Mouse (Mus musculus) MEL (cell line): ENCODE data around the gene Gpm6b. TPM values are rescaled to one million over a fixed set of nuclear protein-coding genes. Genes with fewer than 3 reads are reported as not detected.

Experiments used
- DNase-seq: peaks from one replicate; pipeline ENCODE4 v3.0.0; 2011; ENCODE audit warnings: low read depth, low spot score
- H3K27ac ChIP-seq: 2 replicates; pipeline ENCODE4 v1.5.1; 2012; ENCODE audit warnings: low read depth, mild to moderate bottlenecking, control low read depth, low read length, moderate library complexity; ENCODE audit not compliant: control insufficient read depth
- H3K27me3 ChIP-seq, 2 experiments: fragments of 150-350 bp in 1 of 2; sonication (generic) in 1 of 2; 2 replicates each; pipeline ENCODE4 v1.6.1; 2012; ENCODE audit warnings: low read length in 2 of 2, mild to moderate bottlenecking in 2 of 2, improper control_type of control experiment in 1 of 2, moderate library complexity in 1 of 2; ENCODE audit not compliant: insufficient read depth in 2 of 2, control insufficient read depth in 1 of 2
- H3K36me3 ChIP-seq, 2 experiments: 2 replicates each; pipeline ENCODE4 v1.6.1; 2012 to 2014; ENCODE audit warnings: low read length in 2 of 2, improper control_type of control experiment in 1 of 2, inconsistent platforms in 1 of 2, mild to moderate bottlenecking in 1 of 2; ENCODE audit not compliant: insufficient read depth in 2 of 2, control insufficient read depth in 1 of 2
- H3K4me1 ChIP-seq, 2 experiments: fragments of 150-350 bp in 1 of 2; sonication (generic) in 1 of 2; 2 replicates each; pipeline ENCODE4 v1.6.1; 2012; ENCODE audit warnings: low read length in 2 of 2, improper control_type of control experiment in 1 of 2, mild to moderate bottlenecking in 1 of 2; ENCODE audit not compliant: insufficient read depth in 2 of 2, control insufficient read depth in 1 of 2
- H3K4me3 ChIP-seq, 2 experiments: fragments of 150-350 bp in 1 of 2; sonication (generic) in 1 of 2; 2 replicates each; pipeline ENCODE4 v1.5.1; 2012; ENCODE audit warnings: low read depth in 2 of 2, low read length in 2 of 2, mild to moderate bottlenecking in 2 of 2, moderate library complexity in 2 of 2, control low read depth in 1 of 2, improper control_type of control experiment in 1 of 2; ENCODE audit not compliant: control insufficient read depth in 1 of 2, insufficient read depth in 1 of 2
- H3K79me2 ChIP-seq: 2 replicates; pipeline ENCODE4 v1.6.1; 2012; ENCODE audit warnings: mild to moderate bottlenecking, low read length, moderate library complexity; ENCODE audit not compliant: control insufficient read depth, poor library complexity, insufficient read depth
- H3K9ac ChIP-seq: 2 replicates; pipeline ENCODE4 v1.6.1; 2012; ENCODE audit warnings: low read depth, mild to moderate bottlenecking, control low read depth, low read length, moderate library complexity; ENCODE audit not compliant: control insufficient read depth, poor library complexity, severe bottlenecking
- H3K9me3 ChIP-seq: fragments of 150-350 bp; sonication (generic); replicated peaks from 2 replicates; pipeline ENCODE4 v1.6.1; 2012; ENCODE audit warnings: mild to moderate bottlenecking, low read length, improper control_type of control experiment, moderate library complexity; ENCODE audit not compliant: insufficient read depth
- BHLHE40 ChIP-seq: IDR thresholded peaks from 2 replicates; pipeline ENCODE4 v1.6.1; 2012; ENCODE audit warnings: low read depth, mild to moderate bottlenecking, inconsistent platforms, low read length, improper control_type of control experiment, borderline replicate concordance
- CHD1 ChIP-seq: IDR thresholded peaks from 2 replicates; pipeline ENCODE4 v1.6.1; 2012; ENCODE audit warnings: low read depth, mild to moderate bottlenecking, inconsistent platforms, low read length, improper control_type of control experiment
- CHD2 ChIP-seq: IDR thresholded peaks from 2 replicates; pipeline ENCODE4 v1.6.1; 2011; ENCODE audit warnings: low read length, improper control_type of control experiment
- CTCF ChIP-seq, 3 experiments: IDR thresholded peaks in 2 of 3; conservative IDR thresholded peaks in 1 of 3; 2 replicates each; pipeline ENCODE4 v1.5.1; 2011 to 2012; ENCODE audit warnings: low read length in 3 of 3, low read depth in 2 of 3, mild to moderate bottlenecking in 2 of 3, improper control_type of control experiment in 1 of 3, inconsistent platforms in 1 of 3, mixed read lengths in 1 of 3, moderate library complexity in 1 of 3; ENCODE audit not compliant: control insufficient read depth in 1 of 3, insufficient read depth in 1 of 3, poor library complexity in 1 of 3, severe bottlenecking in 1 of 3
- E2F4 ChIP-seq: IDR thresholded peaks from 2 replicates; pipeline ENCODE4 v1.6.1; 2011; ENCODE audit warnings: low read depth, low read length, improper control_type of control experiment, borderline replicate concordance
- ELF1 ChIP-seq: IDR thresholded peaks from 2 replicates; pipeline ENCODE4 v1.6.1; 2014; ENCODE audit warnings: low read depth, mild to moderate bottlenecking, inconsistent platforms, low read length, improper control_type of control experiment, moderate library complexity
- ETS1 ChIP-seq: IDR thresholded peaks from 2 replicates; pipeline ENCODE4 v1.6.1; 2012; ENCODE audit warnings: low read depth, mild to moderate bottlenecking, inconsistent platforms, low read length, improper control_type of control experiment, moderate library complexity
- GATA1 ChIP-seq: IDR thresholded peaks from 2 replicates; pipeline ENCODE4 v1.6.1; 2011; ENCODE audit warnings: low read depth, low read length, improper control_type of control experiment
- HCFC1 ChIP-seq: IDR thresholded peaks from 2 replicates; pipeline ENCODE4 v1.6.1; 2012; ENCODE audit warnings: low read depth, mild to moderate bottlenecking, inconsistent platforms, low read length, improper control_type of control experiment, moderate library complexity
- MXI1 ChIP-seq: IDR thresholded peaks from 2 replicates; pipeline ENCODE4 v1.6.1; 2011; ENCODE audit warnings: mild to moderate bottlenecking, low read depth, low read length, improper control_type of control experiment
- MYB ChIP-seq: IDR thresholded peaks from 2 replicates; pipeline ENCODE4 v1.6.1; 2011; ENCODE audit warnings: mild to moderate bottlenecking, low read depth, low read length, improper control_type of control experiment
- MYC ChIP-seq: IDR thresholded peaks from 2 replicates; pipeline ENCODE4 v1.6.1; 2011; ENCODE audit warnings: low read depth, mild to moderate bottlenecking, low read length, improper control_type of control experiment, moderate library complexity
- POLR2AphosphoS2 ChIP-seq: IDR thresholded peaks from 2 replicates; pipeline ENCODE4 v1.6.1; 2011; ENCODE audit warnings: low read length, improper control_type of control experiment
- RAD21 ChIP-seq: IDR thresholded peaks from 2 replicates; pipeline ENCODE4 v1.6.1; 2011; ENCODE audit warnings: mild to moderate bottlenecking, low read depth, low read length, improper control_type of control experiment
- SIN3A ChIP-seq: IDR thresholded peaks from 2 replicates; pipeline ENCODE4 v1.6.1; 2012; ENCODE audit warnings: low read length, improper control_type of control experiment, inconsistent platforms
- SMC3 ChIP-seq: IDR thresholded peaks from 2 replicates; pipeline ENCODE4 v1.6.1; 2011; ENCODE audit warnings: low read depth, low read length, improper control_type of control experiment
- TBP ChIP-seq: IDR thresholded peaks from 2 replicates; pipeline ENCODE4 v1.8.0; 2011; ENCODE audit warnings: low read depth, low read length, improper control_type of control experiment
- UBTF ChIP-seq: IDR thresholded peaks from 2 replicates; pipeline ENCODE4 v1.6.1; 2012; ENCODE audit warnings: low read depth, mild to moderate bottlenecking, inconsistent platforms, low read length, improper control_type of control experiment, moderate library complexity, borderline replicate concordance; ENCODE audit not compliant: insufficient read depth
- USF1 ChIP-seq: IDR thresholded peaks from 2 replicates; pipeline ENCODE4 v1.6.1; 2014; ENCODE audit warnings: low read depth, mild to moderate bottlenecking, inconsistent platforms, low read length, improper control_type of control experiment, moderate library complexity
- ZC3H11A ChIP-seq: IDR thresholded peaks from 2 replicates; pipeline ENCODE4 v1.6.1; 2012; ENCODE audit warnings: low read depth, mild to moderate bottlenecking, inconsistent platforms, low read length, improper control_type of control experiment
- ZMIZ1 ChIP-seq: IDR thresholded peaks from 2 replicates; pipeline ENCODE4 v1.6.1; 2012; ENCODE audit warnings: low read depth, mild to moderate bottlenecking, inconsistent platforms, low read length, improper control_type of control experiment, moderate library complexity
- ZNF384 ChIP-seq: IDR thresholded peaks from 2 replicates; pipeline ENCODE4 v1.6.1; 2012; ENCODE audit warnings: low read depth, mild to moderate bottlenecking, inconsistent platforms, low read length, improper control_type of control experiment
- polyA plus RNA-seq, 2 experiments: library from polyadenylated mRNA; stranded (reverse) in 1 of 2; unstranded in 1 of 2; fragments of >175 nt in 1 of 2; fragments of >200 nt in 1 of 2; gene quantifications; 2 replicates each; pipeline versions ENCODE4 v1.2.1 to v1.2.4; 2012; ENCODE audit warnings: low replicate concordance in 2 of 2, low read depth in 1 of 2; ENCODE audit not compliant: insufficient read length in 2 of 2, insufficient read depth in 1 of 2, missing spikeins in 1 of 2
- total RNA-seq: library from RNA; depleted of rRNA; stranded (reverse); fragments of 300-350 nt; gene quantifications from 2 replicates; pipeline ENCODE4 v1.2.3, GENCODE M21; 2012

Gpm6b gene
- total and polyA plus RNA-seq, 3 experiments: 4.9 to 13.2 TPM; not detected in 1

GRCm38 (mm10) chrX:166393753-166394152, 155.0 kb downstream of the Gpm6b start:
- peak; percentile 72 for DNase-seq
- Histone ChIP-seq H3K9me3 (no peaks in the 10 kb centered on the region), H3K9ac (no peak overlapping the region), H3K27me3 (no peaks in the 10 kb centered on the region), H3K27ac (no peak overlapping the region), H3K36me3 (peaks cover 3 to 52% of the 10 kb centered on the region in 2 experiments; a peak in 3 of 4 replicates), H3K4me1 (no peaks in the 10 kb centered on the region), H3K79me2 (no peaks in the 10 kb centered on the region; the same call in 1 of the 2 replicates), H3K4me3 (no peak overlapping the region)
- peak in 2 of 3 experiments; percentile 42 to 69; a peak in 4 of 6 replicates for TF ChIP-seq CTCF (IDR thresholded peaks at IDR 0.05 in 2 of 3, conservative IDR thresholded peaks at IDR 0.05 in 1 of 3; ENCODE audit: control insufficient read depth in 1 of 3, insufficient read depth in 1 of 3, low read depth in 2 of 3, low read length in 3 of 3, poor library complexity in 1 of 3, severe bottlenecking in 1 of 3)
- no peak for TF ChIP-seq UBTF

- H3K36me3 ChIP-seq: peaks cover 18 to 88% of the 10 kb centered on the region in 2 experiments
Observed at GRCm38 (mm10) chrX:166407865-166408264, 169.2 kb downstream of the Gpm6b start.

GRCm38 (mm10) chrX:166416196-166416595, 177.5 kb downstream of the Gpm6b start:
- Histone ChIP-seq H3K9ac (no peak overlapping the region), H3K4me1 (no peaks in the 10 kb centered on the region), H3K79me2 (peaks cover 4% of the 10 kb centered on the region; the same call in 1 of the 2 replicates), H3K27me3 (no peaks in the 10 kb centered on the region), H3K4me3 (no peak overlapping the region)
- TF ChIP-seq HCFC1 (no peak), RAD21 (no peak), CTCF (IDR thresholded peaks at IDR 0.05 in 2 of 3, conservative IDR thresholded peaks at IDR 0.05 in 1 of 3; ENCODE audit: control insufficient read depth in 1 of 3, insufficient read depth in 1 of 3, low read depth in 2 of 3, low read length in 3 of 3, poor library complexity in 1 of 3, severe bottlenecking in 1 of 3) (peak in 2 of 3 experiments; percentile 77 to 89; a peak in 4 of 6 replicates)
- TF ChIP-seq, all 39 proteins: peak for 1
- peak; percentile 87 for DNase-seq
- Histone ChIP-seq H3K9me3 (no peaks in the 10 kb centered on the region), H3K36me3 (peaks cover 12 to 48% of the 10 kb centered on the region in 2 experiments), H3K27ac (no peak overlapping the region)

More at GRCm38 (mm10) chrX:166407865-166408264, 169.2 kb downstream of the Gpm6b start:
- TF ChIP-seq TBP: no peak
- TF ChIP-seq MYB: no peak
- TF ChIP-seq BHLHE40: no peak
- no peak for TF ChIP-seq SMC3
- TF ChIP-seq E2F4: no peak
- TF ChIP-seq RAD21: no peak
- no peak for TF ChIP-seq POLR2AphosphoS2
- TF ChIP-seq ZC3H11A: no peak
- no peak for TF ChIP-seq ETS1
- TF ChIP-seq ZMIZ1: no peak
- TF ChIP-seq SIN3A: no peak
- no peak for TF ChIP-seq CHD2
- TF ChIP-seq GATA1: no peak
- TF ChIP-seq USF1: no peak
- TF ChIP-seq ZNF384: no peak
- TF ChIP-seq CHD1: no peak
- no peak for TF ChIP-seq MYC
- no peak for TF ChIP-seq MXI1
- TF ChIP-seq ELF1: no peak
- Histone ChIP-seq H3K79me2 (no peaks in the 10 kb centered on the region; the same call in none of the 2 replicates), H3K4me1 (no peaks in the 10 kb centered on the region), H3K27ac (no peak overlapping the region), H3K27me3 (no peaks in the 10 kb centered on the region), H3K4me3 (no peak overlapping the region), H3K9ac (no peak overlapping the region), H3K9me3 (no peaks in the 10 kb centered on the region)
- no peak for DNase-seq
